Mouse (Mus musculus): ENCODE measurements around the gene Mfsd13b. TPM values are rescaled to one million over a fixed set of nuclear protein-coding genes. Genes with fewer than 3 reads are reported as not detected.
"Not testable (repeated sequence)": the region's sequence is repeated elsewhere in the genome, so short reads cannot be mapped to it uniquely, and the experiment has no call there.

Gene Mfsd13b
- polyA plus RNA-seq, 1 experiment from 2014 or later, result 0.11 TPM

DNA sequence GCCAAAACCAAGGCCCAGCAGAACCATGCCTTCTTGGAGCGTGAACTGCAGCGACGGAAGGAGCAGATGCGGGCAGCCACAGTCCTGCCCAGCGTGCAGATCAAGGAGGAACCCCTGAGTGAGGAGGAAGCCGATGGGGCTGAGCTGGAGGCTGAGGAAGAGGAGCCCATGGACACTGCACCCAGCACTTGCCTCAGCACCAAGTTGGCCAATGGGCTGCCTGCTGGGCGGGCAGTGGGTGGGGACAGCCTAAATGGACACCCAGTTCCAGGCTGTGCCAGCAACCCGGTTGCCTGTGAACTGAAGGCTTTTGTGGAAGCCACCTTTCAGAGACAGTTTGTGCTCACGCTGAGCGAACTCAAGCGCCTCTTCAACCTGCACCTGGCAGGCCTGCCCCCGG, 42.0 kb upstream of the Mfsd13b start:
- Histone ChIP-seq H3K27me3 (replicated peaks; ENCODE audit: insufficient read depth, low read length) (no peaks in the 10 kb centered on the region), H3K36me3 (ENCODE audit: insufficient read depth, low read length) (peaks cover 41% of the 10 kb centered on the region), H3K9me3 (ENCODE audit: low read length) (no peaks in the 10 kb centered on the region), H3K4me3 (ENCODE audit: low read depth, low read length) (no peak overlapping the region), H3K9ac (replicated peaks; ENCODE audit: low read depth) (no peak overlapping the region), H3K27ac (ENCODE audit: low read length) (no peak overlapping the region), H3K4me2 (replicated peaks; ENCODE audit: low read depth, low read length) (no peak overlapping the region), H3K4me1 (ENCODE audit: insufficient read depth, low read depth, low read length) (no peaks in the 10 kb centered on the region)
- ATAC-seq (no peak), DNase-seq (ENCODE audit: low spot score) (no peak)
- TF ChIP-seq EP300 (IDR thresholded peaks at IDR 0.05) (no peak), CTCF (IDR thresholded peaks at IDR 0.05) (no peak)
- 94% methylated on average over 12 of the region's 12 CpGs for WGBS

DNA sequence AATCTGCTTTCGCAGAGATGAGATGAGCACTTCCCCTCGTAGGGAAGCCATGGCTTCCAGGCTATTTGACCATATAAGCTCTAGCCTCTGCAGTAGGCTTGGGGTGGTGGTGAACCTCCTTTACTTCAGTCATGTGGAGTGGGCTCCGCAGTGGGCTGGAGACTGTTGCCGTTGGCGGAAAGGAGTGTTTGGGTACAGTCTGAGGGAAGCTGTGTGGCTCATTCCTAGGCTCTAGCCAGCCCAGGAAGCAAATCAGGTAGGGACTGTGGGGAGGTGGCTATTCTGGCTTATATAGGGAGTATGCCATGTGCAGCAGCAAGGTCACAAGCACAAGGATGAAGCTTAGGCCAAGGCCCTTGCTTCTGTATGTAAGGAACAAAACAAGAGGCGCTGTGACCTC, 41.1 kb upstream of the Mfsd13b start:
- TF ChIP-seq CTCF (IDR thresholded peaks at IDR 0.05), result no peak
- TF ChIP-seq EP300 (IDR thresholded peaks at IDR 0.05), result no peak
- no peak overlapping the region for H3K9ac ChIP-seq (replicated peaks; ENCODE audit: low read depth)
- H3K4me1 ChIP-seq (ENCODE audit: insufficient read depth, low read depth, low read length), result no peaks in the 10 kb centered on the region
- peaks cover 43% of the 10 kb centered on the region for H3K36me3 ChIP-seq (ENCODE audit: insufficient read depth, low read length)
- H3K9me3 ChIP-seq (ENCODE audit: low read length), result no peaks in the 10 kb centered on the region
- H3K4me3 ChIP-seq (ENCODE audit: low read depth, low read length), result no peak overlapping the region
- no peaks in the 10 kb centered on the region for H3K27me3 ChIP-seq (replicated peaks; ENCODE audit: insufficient read depth, low read length)
- H3K4me2 ChIP-seq (replicated peaks; ENCODE audit: low read depth, low read length), result no peak overlapping the region
- no peak for DNase-seq (ENCODE audit: low spot score)
- no peak for ATAC-seq
- 90% methylated on average over 6 of the region's 6 CpGs for WGBS
- no peak overlapping the region for H3K27ac ChIP-seq (ENCODE audit: low read length)

GRCm38 (mm10) chr7:120942506-120942905, 39.8 kb upstream of the Mfsd13b start:
- no peak overlapping the region for H3K27ac ChIP-seq (ENCODE audit: low read length)
- ATAC-seq (no peak), DNase-seq (ENCODE audit: low spot score) (no peak)
- H3K36me3 ChIP-seq (ENCODE audit: insufficient read depth, low read length), result peaks cover 43% of the 10 kb centered on the region
- no peak for TF ChIP-seq EP300 (IDR thresholded peaks at IDR 0.05)
- no peak for TF ChIP-seq CTCF (IDR thresholded peaks at IDR 0.05)
- H3K4me1 ChIP-seq (ENCODE audit: insufficient read depth, low read depth, low read length), result no peaks in the 10 kb centered on the region
- H3K27me3 ChIP-seq (replicated peaks; ENCODE audit: insufficient read depth, low read length), result no peaks in the 10 kb centered on the region
- H3K4me3 ChIP-seq (ENCODE audit: low read depth, low read length), result no peak overlapping the region
- H3K9ac ChIP-seq (replicated peaks; ENCODE audit: low read depth), result no peak overlapping the region
- WGBS, result 85% methylated on average over 1 of the region's 1 CpGs
- H3K9me3 ChIP-seq (ENCODE audit: low read length), result no peaks in the 10 kb centered on the region
- H3K4me2 ChIP-seq (replicated peaks; ENCODE audit: low read depth, low read length), result no peak overlapping the region

DNA sequence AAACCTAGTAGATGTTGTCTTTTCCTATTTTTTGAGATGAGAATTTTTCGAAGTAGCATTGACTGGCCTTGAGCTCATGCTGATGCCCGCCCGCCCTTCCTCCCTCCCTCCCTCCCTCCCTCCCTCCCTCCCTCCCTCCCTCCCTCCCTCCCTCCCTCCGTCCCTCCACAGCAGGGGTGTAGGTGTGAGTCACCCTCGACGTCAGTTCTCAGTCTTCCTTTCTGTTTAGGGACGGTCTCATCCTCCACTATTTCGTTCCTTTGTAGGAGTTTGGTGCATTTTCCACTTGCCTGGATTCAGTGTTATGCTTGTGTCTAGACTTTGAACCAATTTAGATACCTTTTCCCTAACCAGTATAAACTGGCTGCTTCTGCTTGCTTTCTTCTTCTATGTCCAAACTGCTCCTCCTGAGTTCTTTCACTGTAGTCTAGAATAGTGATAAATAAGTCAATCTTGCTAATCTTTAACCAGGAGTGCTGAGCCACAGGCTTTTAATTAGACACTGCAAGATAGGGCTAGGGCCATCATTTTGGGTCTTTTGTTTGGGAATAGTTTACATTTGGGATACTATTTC, 38.3 kb upstream of the Mfsd13b start:
- DNase-seq (ENCODE audit: low spot score), result no peak
- peaks cover 37% of the 10 kb centered on the region for H3K36me3 ChIP-seq (ENCODE audit: insufficient read depth, low read length)
- TF ChIP-seq CTCF (IDR thresholded peaks at IDR 0.05) (no peak), EP300 (IDR thresholded peaks at IDR 0.05) (no peak)

DNA sequence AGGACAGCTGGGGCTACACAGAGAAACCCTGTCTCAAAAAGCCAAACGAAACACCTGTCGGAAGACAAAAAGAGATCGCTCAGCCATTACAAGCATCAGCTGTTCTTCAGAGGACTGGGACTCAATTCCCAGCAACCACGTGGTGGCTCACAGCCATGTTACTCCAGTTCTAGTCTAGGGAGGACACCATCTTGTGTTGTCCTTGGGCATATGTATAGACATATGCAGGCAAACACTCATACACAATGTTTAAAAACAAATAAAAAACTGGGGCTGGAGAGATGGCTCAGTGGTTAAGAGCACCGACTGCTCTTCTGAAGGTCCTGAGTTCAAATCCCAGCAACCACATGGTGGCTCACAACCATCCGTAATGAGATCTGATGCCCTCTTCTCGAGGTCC, 28.7 kb upstream of the Mfsd13b start:
- 84% methylated on average over 7 of the region's 7 CpGs for WGBS
- not testable (repeated sequence) for ATAC-seq; H3K4me1 ChIP-seq (ENCODE audit: insufficient read depth, low read depth, low read length); H3K9ac ChIP-seq (replicated peaks; ENCODE audit: low read depth); DNase-seq (ENCODE audit: low spot score); H3K36me3 ChIP-seq (ENCODE audit: insufficient read depth, low read length); H3K9me3 ChIP-seq (ENCODE audit: low read length); H3K27me3 ChIP-seq (replicated peaks; ENCODE audit: insufficient read depth, low read length); H3K27ac ChIP-seq (ENCODE audit: low read length); H3K4me3 ChIP-seq (ENCODE audit: low read depth, low read length); H3K4me2 ChIP-seq (replicated peaks; ENCODE audit: low read depth, low read length)

More for the DNA sequence above, 38.3 kb upstream of the Mfsd13b start:
- 83% methylated on average over 4 of the region's 8 CpGs for WGBS
- Histone ChIP-seq H3K27me3 (replicated peaks; ENCODE audit: insufficient read depth, low read length) (no peaks in the 10 kb centered on the region), H3K9ac (replicated peaks; ENCODE audit: low read depth) (no peak overlapping the region), H3K9me3 (ENCODE audit: low read length) (no peaks in the 10 kb centered on the region), H3K4me1 (ENCODE audit: insufficient read depth, low read depth, low read length) (no peaks in the 10 kb centered on the region), H3K27ac (ENCODE audit: low read length) (no peak overlapping the region), H3K4me3 (ENCODE audit: low read depth, low read length) (no peak overlapping the region), H3K4me2 (replicated peaks; ENCODE audit: low read depth, low read length) (no peak overlapping the region)
- ATAC-seq, result no peak

DNA sequence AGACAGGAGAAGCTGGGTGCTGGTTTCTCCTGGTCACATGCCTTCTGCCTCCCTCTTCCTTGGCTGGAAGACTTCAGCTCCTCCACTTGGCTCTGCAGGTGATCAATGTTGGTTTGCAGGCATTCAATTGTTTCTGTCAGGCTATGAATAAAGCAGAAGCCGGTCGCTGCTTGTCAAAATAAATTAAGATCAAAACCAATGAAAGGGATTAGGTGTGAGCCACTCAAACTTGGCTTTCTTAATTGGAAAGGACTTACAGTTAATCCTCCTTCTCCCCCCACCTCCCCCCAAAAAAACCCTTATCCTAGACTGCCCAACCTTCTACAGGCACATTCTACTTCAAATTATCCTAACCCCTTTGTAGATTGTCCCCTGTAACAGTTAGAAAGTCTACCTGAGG, 22.2 kb upstream of the Mfsd13b start:
- Histone ChIP-seq H3K36me3 (ENCODE audit: insufficient read depth, low read length) (no peaks in the 10 kb centered on the region; the same call in 1 of the 2 replicates), H3K4me1 (ENCODE audit: insufficient read depth, low read depth, low read length) (no peaks in the 10 kb centered on the region), H3K27me3 (replicated peaks; ENCODE audit: insufficient read depth, low read length) (no peaks in the 10 kb centered on the region), H3K4me2 (replicated peaks; ENCODE audit: low read depth, low read length) (no peak overlapping the region), H3K9ac (replicated peaks; ENCODE audit: low read depth) (no peak overlapping the region), H3K4me3 (ENCODE audit: low read depth, low read length) (no peak overlapping the region), H3K27ac (ENCODE audit: low read length) (no peak overlapping the region), H3K9me3 (ENCODE audit: low read length) (no peaks in the 10 kb centered on the region)
- TF ChIP-seq CTCF (IDR thresholded peaks at IDR 0.05) (no peak), EP300 (IDR thresholded peaks at IDR 0.05) (no peak)
- 79% methylated on average over 2 of the region's 2 CpGs for WGBS
- DNase-seq (ENCODE audit: low spot score), result no peak
- ATAC-seq, result no peak

DNA sequence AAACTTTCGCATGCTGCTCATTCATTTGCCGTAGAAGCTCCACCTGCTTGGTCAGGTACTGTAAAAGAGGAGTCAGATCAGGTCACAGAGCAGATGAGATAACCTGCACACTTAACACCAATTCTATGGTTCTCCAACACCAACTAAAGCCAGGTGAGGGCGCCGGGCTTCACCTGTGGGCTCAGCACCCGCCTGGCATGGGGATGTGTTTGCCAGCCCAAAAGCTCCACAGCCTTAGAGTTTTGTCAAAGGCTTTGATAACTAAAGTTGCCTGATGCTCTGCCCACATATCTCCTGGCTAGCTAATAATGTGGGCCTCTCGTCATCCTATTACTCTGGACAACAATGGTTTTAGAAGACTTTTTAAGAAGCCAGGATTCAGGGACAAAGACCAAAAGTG, 21.7 kb upstream of the Mfsd13b start:
- Histone ChIP-seq H3K27ac (ENCODE audit: low read length) (no peak overlapping the region), H3K9ac (replicated peaks; ENCODE audit: low read depth) (no peak overlapping the region), H3K27me3 (replicated peaks; ENCODE audit: insufficient read depth, low read length) (no peaks in the 10 kb centered on the region), H3K36me3 (ENCODE audit: insufficient read depth, low read length) (no peaks in the 10 kb centered on the region; the same call in 1 of the 2 replicates), H3K4me2 (replicated peaks; ENCODE audit: low read depth, low read length) (no peak overlapping the region), H3K9me3 (ENCODE audit: low read length) (no peaks in the 10 kb centered on the region), H3K4me1 (ENCODE audit: insufficient read depth, low read depth, low read length) (no peaks in the 10 kb centered on the region), H3K4me3 (ENCODE audit: low read depth, low read length) (no peak overlapping the region)
- ATAC-seq, result no peak
- no peak for TF ChIP-seq EP300 (IDR thresholded peaks at IDR 0.05)
- peak; percentile 36 for TF ChIP-seq CTCF (IDR thresholded peaks at IDR 0.05)
- WGBS, result 83% methylated on average over 6 of the region's 6 CpGs
- no peak for DNase-seq (ENCODE audit: low spot score)
